23 mouse cellular contexts compared by ENCODE assay signal in the genomic region with DNA sequence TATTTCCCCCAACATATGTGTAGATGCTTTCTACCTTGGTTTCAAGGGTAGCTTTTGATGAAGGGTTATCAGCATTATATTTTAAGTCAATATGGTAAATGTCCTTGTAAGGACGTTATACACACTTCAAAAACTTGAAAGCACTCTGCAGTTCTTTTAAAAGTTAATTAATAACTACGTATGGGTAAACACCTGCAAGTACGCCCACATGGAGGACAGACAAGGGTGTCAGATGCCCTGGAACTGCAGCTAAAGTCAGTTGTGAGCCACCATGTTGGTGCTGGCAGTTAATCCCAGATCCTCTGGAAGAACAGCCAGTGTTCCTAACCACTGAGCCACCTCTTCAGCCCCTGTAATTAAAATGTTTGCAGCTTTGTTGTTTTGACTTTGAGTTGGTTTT.
"Had no signal": no experiment of that assay in that cellular context is flagged by ENCODE, and none has a peak within 500 bp of the region (broad histone marks: within the 10 kb centered on the region; RNA-seq: fewer than 3 reads in every experiment).

No protein-coding gene starts in this region.

- H3K4me3 ChIP-seq: heart, embryonic 10.5 days; heart, embryonic 13.5 days; heart, embryonic 15.5 days; hindbrain, embryonic 13.5 days; hindbrain, embryonic 15.5 days; layer of hippocampus, adult 2 months; left cerebral cortex, adult 2 months; limb, embryonic 10.5 days; limb, embryonic 12.5 days had no signal

- H3K36me3 ChIP-seq: heart, embryonic 10.5 days; heart, embryonic 13.5 days; heart, embryonic 15.5 days; hindbrain, embryonic 15.5 days; limb, embryonic 10.5 days; limb, embryonic 12.5 days had no signal

- DNase-seq: forebrain, postnatal 0 days; gastrocnemius, postnatal 14 days; gastrocnemius, postnatal 36 days; heart, adult 18-20 months; heart, postnatal 14 days; heart, postnatal 36 days; kidney, adult 18-20 months; kidney, adult 8-10 months; kidney, postnatal 10 days; kidney, postnatal 25 days; kidney, postnatal 4 days had no signal

- H3K9me3 ChIP-seq: heart, embryonic 10.5 days; heart, embryonic 13.5 days; heart, embryonic 15.5 days; hindbrain, embryonic 13.5 days; hindbrain, embryonic 15.5 days; limb, embryonic 10.5 days had no signal

- ATAC-seq: forebrain, postnatal 0 days had no signal

- H3K27me3 ChIP-seq: heart, embryonic 13.5 days; heart, embryonic 15.5 days; hindbrain, embryonic 13.5 days; hindbrain, embryonic 15.5 days; limb, embryonic 12.5 days had no signal

- H3K27ac ChIP-seq: heart, embryonic 10.5 days; heart, embryonic 13.5 days; heart, embryonic 15.5 days; hindbrain, embryonic 13.5 days; hindbrain, embryonic 15.5 days; hindbrain, postnatal 0 days; layer of hippocampus, adult 2 months; left cerebral cortex, adult 2 months; limb, embryonic 10.5 days; limb, embryonic 12.5 days; liver, embryonic 14.5 days had no signal

- H3K4me2 ChIP-seq: heart, embryonic 13.5 days; heart, embryonic 15.5 days; hindbrain, embryonic 13.5 days; hindbrain, embryonic 15.5 days; limb, embryonic 12.5 days; liver, embryonic 11.5 days had no signal

- H3K4me1 ChIP-seq: heart, embryonic 10.5 days; heart, embryonic 13.5 days; heart, embryonic 15.5 days; limb, embryonic 10.5 days; limb, embryonic 12.5 days had no signal

- H3K9ac ChIP-seq: forebrain, postnatal 0 days; heart, embryonic 13.5 days; heart, embryonic 15.5 days; hindbrain, embryonic 13.5 days; hindbrain, embryonic 15.5 days; limb, embryonic 12.5 days; liver, embryonic 14.5 days had no signal
